Comparison of ENCODE assay signal across 15 mouse cellular contexts in genomic region chr1:191858136-191858535, GRCm38 (mm10).
"Had no signal": no experiment of that assay in that cellular context is flagged by ENCODE, and none has a peak within 500 bp of the region (broad histone marks: within the 10 kb centered on the region; RNA-seq: fewer than 3 reads in every experiment).

No protein-coding gene starts in this region.

- H3K4me3 ChIP-seq: neural tube, embryonic 15.5 days; stomach, embryonic 15.5 days had no signal

- H3K27ac ChIP-seq: neural tube, embryonic 15.5 days; stomach, embryonic 15.5 days; stomach, postnatal 0 days had no signal

- H3K4me1 ChIP-seq: neural tube, embryonic 15.5 days; stomach, embryonic 15.5 days had no signal

- H3K4me2 ChIP-seq: neural tube, embryonic 15.5 days; stomach, embryonic 15.5 days had no signal

- H3K9ac ChIP-seq: neural tube, embryonic 15.5 days; stomach, embryonic 15.5 days had no signal

- H3K36me3 ChIP-seq: neural tube, embryonic 15.5 days; stomach, embryonic 15.5 days had no signal

- DNase-seq: retina, postnatal 1 day; right cerebral cortex, adult 18-20 months; right cerebral cortex, postnatal 14 days; right cerebral cortex, postnatal 25 days; right cerebral cortex, postnatal 4 days; spleen, adult 18-20 months; thymus, adult 18-20 months; thymus, adult 2 months; thymus, postnatal 14 days; thymus, postnatal 25 days; thymus, postnatal 36 days; thymus, postnatal 4 days had no signal

- H3K9me3 ChIP-seq: neural tube, embryonic 15.5 days; stomach, embryonic 15.5 days had no signal

- H3K27me3 ChIP-seq: neural tube, embryonic 15.5 days; stomach, embryonic 15.5 days had no signal
